Mouse (Mus musculus): ENCODE results near the gene C2cd3.
A peak's percentile ranks its signal among the peaks of the same experiment; 100 is the strongest.

C2cd3 gene

DNA sequence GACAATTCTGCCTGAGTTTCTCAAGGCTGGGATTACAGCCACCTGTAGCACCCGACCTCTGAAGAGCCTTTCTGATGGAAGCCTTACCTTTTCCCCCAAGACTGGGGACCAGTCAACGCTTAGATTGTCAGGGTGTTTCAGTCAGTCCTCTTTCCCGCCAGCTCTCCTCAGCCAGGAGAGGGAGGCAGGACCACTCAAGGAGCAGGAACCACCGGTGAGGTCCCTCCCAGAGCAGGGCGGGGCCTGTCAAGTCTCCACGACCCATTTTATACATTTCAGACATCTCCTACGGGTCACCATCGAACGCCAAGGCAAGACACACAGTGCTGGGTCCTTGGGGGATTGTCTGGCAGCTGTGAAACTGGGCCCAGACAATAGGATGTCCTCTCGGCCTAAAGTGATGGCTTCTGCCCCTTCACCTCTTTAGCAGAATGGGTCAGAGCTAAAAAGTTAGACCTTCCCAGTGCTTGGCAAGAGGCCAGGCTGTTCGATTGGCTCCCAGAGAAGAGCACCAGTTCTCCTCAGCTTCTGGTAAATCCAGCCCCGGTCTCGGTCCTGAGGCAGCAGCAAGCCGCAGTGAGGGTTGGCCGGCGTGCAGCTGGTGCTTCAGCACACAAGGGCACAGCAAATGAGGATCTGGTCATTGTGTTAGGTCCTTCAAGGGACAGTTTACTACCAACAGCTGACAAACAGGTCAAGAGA, 128.4 kb downstream of the C2cd3 start:
- peak; percentile 33 to 58 for DNase-seq

DNA sequence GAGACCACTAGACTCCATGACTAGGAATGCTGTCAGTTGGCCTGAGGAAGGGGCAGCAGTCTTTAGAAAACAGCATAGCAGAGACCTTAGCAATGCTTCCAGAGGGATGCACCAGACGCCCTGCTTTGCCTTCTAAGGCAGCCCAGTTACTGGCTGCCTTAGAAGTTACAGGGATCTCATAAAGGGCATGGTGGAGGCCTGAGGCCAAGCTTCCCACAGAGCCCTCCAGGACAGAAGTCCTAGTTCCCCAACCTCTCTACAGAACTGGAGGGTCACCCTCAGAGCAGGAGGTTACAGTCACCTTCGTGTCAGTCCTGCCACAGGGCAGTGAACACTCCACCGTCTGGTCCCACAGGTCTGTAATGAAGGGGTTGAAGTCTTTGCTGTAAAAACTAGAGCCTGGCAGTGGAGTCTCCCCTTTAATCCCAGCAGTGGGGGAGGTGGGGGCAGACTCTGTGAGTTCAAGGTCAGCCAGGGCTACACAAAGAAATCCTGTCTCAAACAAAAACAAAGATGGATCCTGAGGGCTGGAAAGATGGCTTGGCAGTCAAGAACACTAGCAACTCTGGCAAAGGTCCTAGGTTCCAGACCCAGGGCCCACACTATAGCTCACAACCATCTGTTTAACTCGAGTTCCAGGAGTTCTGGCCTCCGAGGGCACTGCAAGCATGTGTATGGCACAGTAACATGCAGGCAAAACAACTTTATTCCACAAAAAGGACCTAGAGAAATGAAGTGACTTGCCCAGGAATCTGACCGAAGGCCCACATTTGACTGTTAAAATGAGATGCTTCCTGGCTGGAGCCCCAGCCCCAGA, 129.2 kb downstream of the C2cd3 start:
- no peak for DNase-seq

GRCm38 (mm10) chr7:100501844-100502373, 129.9 kb downstream of the C2cd3 start:
- DNase-seq: no peak

GRCm38 (mm10) chr7:100502374-100502922, 130.4 kb downstream of the C2cd3 start:
- no peak for DNase-seq

- no peak for DNase-seq
Measured at GRCm38 (mm10) chr7:100503076-100503475, 131.0 kb downstream of the C2cd3 start.

- no peak for DNase-seq
Measured at GRCm38 (mm10) chr7:100504740-100505487, 132.9 kb downstream of the C2cd3 start.

GRCm38 (mm10) chr7:100506494-100506893, 134.5 kb downstream of the C2cd3 start:
- no peak for DNase-seq

- DNase-seq: no peak
Measured at GRCm38 (mm10) chr7:100508670-100509069, 136.6 kb downstream of the C2cd3 start.

GRCm38 (mm10) chr7:100511602-100512001, 139.6 kb downstream of the C2cd3 start:
- DNase-seq: no peak

DNA sequence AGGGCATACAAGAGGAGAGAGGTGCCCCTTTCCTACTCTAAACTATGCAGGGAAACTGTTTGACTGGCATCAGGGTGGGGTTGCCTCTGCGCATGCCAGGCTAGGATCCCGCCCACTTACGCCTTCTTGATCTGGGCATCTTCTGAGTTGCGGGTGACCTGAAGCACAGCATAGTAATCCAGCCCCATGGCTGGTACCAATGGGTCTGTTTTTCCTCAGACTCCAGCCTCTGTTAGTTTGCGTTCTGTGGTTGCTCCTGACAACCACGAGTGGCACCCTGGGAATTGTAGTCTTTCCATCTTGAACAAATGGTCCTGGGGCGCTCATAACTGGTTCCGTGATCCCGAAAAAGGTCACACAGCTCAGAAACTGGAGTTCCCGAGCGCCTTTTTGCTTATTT, 142.5 kb downstream of the C2cd3 start, which contains the start of gene Dnajb13:
TSS of gene Dnajb13 (minus strand) at position 388 of the 400 bp plus-strand sequence.
- DNase-seq: no peak

Data from kidney, postnatal 25 days (tissue).